Mouse (Mus musculus): ENCODE measurements at regions not wholly inside any gene's neighbourhood (a gene's known extent, or its start where the extent isn't known, plus 50 kb on each side); places are given as distances from the start of the nearest gene placed in this dataset.

- no peak overlapping the region for H3K4me3 ChIP-seq (ENCODE audit: low read length)
- H3K27ac ChIP-seq (ENCODE audit: low read depth, low read length), result no peak overlapping the region
- H3K9ac ChIP-seq (ENCODE audit: low read depth, low read length), result no peak overlapping the region
- no peak for ATAC-seq
- H3K4me1 ChIP-seq (ENCODE audit: control insufficient read depth, insufficient read depth, low read depth, low read length), result 0 out of 2 replicates have a peak, but pooled peaks cover 2% of the 10 kb centered on the region
- no peak overlapping the region for H3K4me2 ChIP-seq (ENCODE audit: low read length)
- H3K36me3 ChIP-seq (ENCODE audit: control insufficient read depth, insufficient read depth, low read length), result no peaks in the 10 kb centered on the region
- H3K9me3 ChIP-seq (ENCODE audit: control insufficient read depth, low read length), result no peaks in the 10 kb centered on the region
- no peaks in the 10 kb centered on the region for H3K27me3 ChIP-seq (replicated peaks; ENCODE audit: control insufficient read depth, insufficient read depth, low read length)
- 54% methylated on average over 7 of the region's 7 CpGs for WGBS
Measured at GRCm38 (mm10) chr1:71996234-71996619, 215.9 kb downstream of the Mreg start.

- no peaks in the 10 kb centered on the region for H3K27me3 ChIP-seq (replicated peaks; ENCODE audit: control insufficient read depth, insufficient read depth, low read length)
- no peak overlapping the region for H3K4me2 ChIP-seq (ENCODE audit: low read length)
- H3K27ac ChIP-seq (ENCODE audit: low read depth, low read length), result no peak overlapping the region
- no peaks in the 10 kb centered on the region for H3K36me3 ChIP-seq (ENCODE audit: control insufficient read depth, insufficient read depth, low read length)
- WGBS, result 42% methylated on average over 16 of the region's 16 CpGs
- H3K4me1 ChIP-seq (ENCODE audit: control insufficient read depth, insufficient read depth, low read depth, low read length), result 0 out of 2 replicates have a peak, but pooled peaks cover 2% of the 10 kb centered on the region
- H3K9me3 ChIP-seq (ENCODE audit: control insufficient read depth, low read length), result no peaks in the 10 kb centered on the region
- no peak for ATAC-seq
- H3K9ac ChIP-seq (ENCODE audit: low read depth, low read length), result no peak overlapping the region
- H3K4me3 ChIP-seq (ENCODE audit: low read length), result no peak overlapping the region
Measured at GRCm38 (mm10) chr1:71995573-71996233, 216.4 kb downstream of the Mreg start.

- ATAC-seq, result no peak
- Histone ChIP-seq H3K4me2 (ENCODE audit: low read length) (no peak overlapping the region), H3K27ac (ENCODE audit: low read depth, low read length) (no peak overlapping the region), H3K4me3 (ENCODE audit: low read length) (no peak overlapping the region), H3K4me1 (ENCODE audit: control insufficient read depth, insufficient read depth, low read depth, low read length) (no peaks in the 10 kb centered on the region), H3K27me3 (replicated peaks; ENCODE audit: control insufficient read depth, insufficient read depth, low read length) (no peaks in the 10 kb centered on the region), H3K36me3 (ENCODE audit: control insufficient read depth, insufficient read depth, low read length) (no peaks in the 10 kb centered on the region), H3K9ac (ENCODE audit: low read depth, low read length) (no peak overlapping the region), H3K9me3 (ENCODE audit: control insufficient read depth, low read length) (no peaks in the 10 kb centered on the region)
- 87% methylated on average over 3 of the region's 3 CpGs for WGBS
Measured at GRCm38 (mm10) chr1:71990936-71991335, 221.2 kb downstream of the Mreg start.

- Histone ChIP-seq H3K27ac (ENCODE audit: low read depth, low read length) (no peak overlapping the region), H3K36me3 (ENCODE audit: control insufficient read depth, insufficient read depth, low read length) (no peaks in the 10 kb centered on the region), H3K4me2 (ENCODE audit: low read length) (no peak overlapping the region), H3K4me1 (ENCODE audit: control insufficient read depth, insufficient read depth, low read depth, low read length) (no peaks in the 10 kb centered on the region), H3K9ac (ENCODE audit: low read depth, low read length) (no peak overlapping the region), H3K4me3 (ENCODE audit: low read length) (no peak overlapping the region), H3K9me3 (ENCODE audit: control insufficient read depth, low read length) (no peaks in the 10 kb centered on the region), H3K27me3 (replicated peaks; ENCODE audit: control insufficient read depth, insufficient read depth, low read length) (no peaks in the 10 kb centered on the region)
- WGBS, result 91% methylated on average over 3 of the region's 3 CpGs
- ATAC-seq, result no peak
Measured at GRCm38 (mm10) chr1:71988086-71988485, 224.0 kb downstream of the Mreg start.

- Histone ChIP-seq H3K4me2 (ENCODE audit: low read length) (no peak overlapping the region), H3K27me3 (replicated peaks; ENCODE audit: control insufficient read depth, insufficient read depth, low read length) (no peaks in the 10 kb centered on the region), H3K9ac (ENCODE audit: low read depth, low read length) (no peak overlapping the region), H3K36me3 (ENCODE audit: control insufficient read depth, insufficient read depth, low read length) (no peaks in the 10 kb centered on the region), H3K4me1 (ENCODE audit: control insufficient read depth, insufficient read depth, low read depth, low read length) (no peaks in the 10 kb centered on the region), H3K9me3 (ENCODE audit: control insufficient read depth, low read length) (no peaks in the 10 kb centered on the region), H3K4me3 (ENCODE audit: low read length) (no peak overlapping the region), H3K27ac (ENCODE audit: low read depth, low read length) (no peak overlapping the region)
- ATAC-seq, result no peak
- WGBS, result 86% methylated on average over 1 of the region's 1 CpGs
Measured at GRCm38 (mm10) chr1:71986047-71986446, 226.1 kb downstream of the Mreg start.

- Histone ChIP-seq H3K36me3 (ENCODE audit: control insufficient read depth, insufficient read depth, low read length) (no peaks in the 10 kb centered on the region), H3K27me3 (replicated peaks; ENCODE audit: control insufficient read depth, insufficient read depth, low read length) (no peaks in the 10 kb centered on the region), H3K9me3 (ENCODE audit: control insufficient read depth, low read length) (no peaks in the 10 kb centered on the region), H3K9ac (ENCODE audit: low read depth, low read length) (no peak overlapping the region), H3K27ac (ENCODE audit: low read depth, low read length) (no peak overlapping the region), H3K4me3 (ENCODE audit: low read length) (no peak overlapping the region), H3K4me1 (ENCODE audit: control insufficient read depth, insufficient read depth, low read depth, low read length) (no peaks in the 10 kb centered on the region), H3K4me2 (ENCODE audit: low read length) (no peak overlapping the region)
- ATAC-seq, result no peak
- 85% methylated on average over 7 of the region's 7 CpGs for WGBS
Measured at GRCm38 (mm10) chr1:71983786-71984185, 228.3 kb downstream of the Mreg start.

GRCm38 (mm10) chr1:71982423-71983262 lies 229.5 kb downstream of the Mreg start:
- no peaks in the 10 kb centered on the region for H3K4me1 ChIP-seq (ENCODE audit: control insufficient read depth, insufficient read depth, low read depth, low read length)
- no peak overlapping the region for H3K9ac ChIP-seq (ENCODE audit: low read depth, low read length)
- no peak overlapping the region for H3K27ac ChIP-seq (ENCODE audit: low read depth, low read length)
- ATAC-seq, result no peak
- no peak overlapping the region for H3K4me3 ChIP-seq (ENCODE audit: low read length)
- no peaks in the 10 kb centered on the region for H3K9me3 ChIP-seq (ENCODE audit: control insufficient read depth, low read length)
- WGBS, result 86% methylated on average over 5 of the region's 5 CpGs
- no peaks in the 10 kb centered on the region for H3K36me3 ChIP-seq (ENCODE audit: control insufficient read depth, insufficient read depth, low read length)
- no peaks in the 10 kb centered on the region for H3K27me3 ChIP-seq (replicated peaks; ENCODE audit: control insufficient read depth, insufficient read depth, low read length)
- H3K4me2 ChIP-seq (ENCODE audit: low read length), result no peak overlapping the region

- Histone ChIP-seq H3K9me3 (ENCODE audit: control insufficient read depth, low read length) (no peaks in the 10 kb centered on the region), H3K27me3 (replicated peaks; ENCODE audit: control insufficient read depth, insufficient read depth, low read length) (no peaks in the 10 kb centered on the region), H3K4me2 (ENCODE audit: low read length) (no peak overlapping the region), H3K9ac (ENCODE audit: low read depth, low read length) (no peak overlapping the region), H3K4me1 (ENCODE audit: control insufficient read depth, insufficient read depth, low read depth, low read length) (no peaks in the 10 kb centered on the region), H3K4me3 (ENCODE audit: low read length) (no peak overlapping the region), H3K27ac (ENCODE audit: low read depth, low read length) (no peak overlapping the region), H3K36me3 (ENCODE audit: control insufficient read depth, insufficient read depth, low read length) (no peaks in the 10 kb centered on the region)
- WGBS, result 85% methylated on average over 4 of the region's 4 CpGs
- no peak for ATAC-seq
Measured at GRCm38 (mm10) chr1:71980624-71981023, 231.5 kb downstream of the Mreg start.

GRCm38 (mm10) chr1:71979261-71979660 lies 232.8 kb downstream of the Mreg start:
- no peak for ATAC-seq
- Histone ChIP-seq H3K4me2 (ENCODE audit: low read length) (no peak overlapping the region), H3K27me3 (replicated peaks; ENCODE audit: control insufficient read depth, insufficient read depth, low read length) (no peaks in the 10 kb centered on the region), H3K9ac (ENCODE audit: low read depth, low read length) (no peak overlapping the region), H3K27ac (ENCODE audit: low read depth, low read length) (no peak overlapping the region), H3K36me3 (ENCODE audit: control insufficient read depth, insufficient read depth, low read length) (no peaks in the 10 kb centered on the region), H3K4me3 (ENCODE audit: low read length) (no peak overlapping the region), H3K4me1 (ENCODE audit: control insufficient read depth, insufficient read depth, low read depth, low read length) (no peaks in the 10 kb centered on the region), H3K9me3 (ENCODE audit: control insufficient read depth, low read length) (no peaks in the 10 kb centered on the region)
- WGBS, result 88% methylated on average over 4 of the region's 4 CpGs

All from hindbrain, embryonic 16.5 days (tissue).